Mouse (Mus musculus) hindbrain, embryonic 16.5 days (tissue): Measurements from ENCODE around the gene Ydjc. TPM values are rescaled to one million over a fixed set of nuclear protein-coding genes. Genes with fewer than 3 reads are reported as not detected.

Experiments used
- ATAC-seq: fragments of 200-750 bp; cut with Nextera tagmentation; 2 replicates; pipeline ENCODE4 v1.8.0; 2017; ENCODE audit warnings: moderate TSS enrichment, moderate library complexity
- H3K27ac ChIP-seq: fragments of 300-500 bp; sonication (generic); 2 replicates; pipeline ENCODE4 v1.5.1; 2014; ENCODE audit warnings: low read depth, mild to moderate bottlenecking, control low read depth, low read length, moderate library complexity
- H3K27me3 ChIP-seq: fragments of 300-500 bp; sonication (generic); replicated peaks from 2 replicates; pipeline ENCODE4 v1.6.1; 2014; ENCODE audit warnings: low read length; ENCODE audit not compliant: control insufficient read depth, insufficient read depth
- H3K36me3 ChIP-seq: fragments of 300-500 bp; sonication (generic); 2 replicates; pipeline ENCODE4 v1.6.1; 2014; ENCODE audit warnings: mild to moderate bottlenecking, low read length, moderate library complexity, mixed read lengths; ENCODE audit not compliant: control insufficient read depth, insufficient read depth
- H3K4me1 ChIP-seq: fragments of 300-500 bp; sonication (generic); 2 replicates; pipeline ENCODE4 v1.6.1; 2014; ENCODE audit warnings: low read depth, low read length; ENCODE audit not compliant: control insufficient read depth, insufficient read depth
- H3K4me2 ChIP-seq: fragments of 300-500 bp; sonication (generic); 2 replicates; pipeline ENCODE4 v1.6.1; 2014; ENCODE audit warnings: mild to moderate bottlenecking, low read length, control low read depth, moderate library complexity
- H3K4me3 ChIP-seq: fragments of 300-500 bp; sonication (generic); 2 replicates; pipeline ENCODE4 v1.5.1; 2014; ENCODE audit warnings: mild to moderate bottlenecking, low read length, control low read depth, moderate library complexity
- H3K9ac ChIP-seq: fragments of 300-500 bp; sonication (generic); 2 replicates; pipeline ENCODE4 v1.6.1; 2014; ENCODE audit warnings: low read depth, mild to moderate bottlenecking, control low read depth, low read length, moderate library complexity
- H3K9me3 ChIP-seq: fragments of 300-500 bp; sonication (generic); 2 replicates; pipeline ENCODE4 v1.6.1; 2014; ENCODE audit warnings: mild to moderate bottlenecking, low read length, moderate library complexity; ENCODE audit not compliant: control insufficient read depth
- WGBS: fragments of 180-500 bp; shearing (Covaris S2); extraction: QIAGEN DNeasy Blood & Tissue Kit; methylation state at CpG from one replicate; pipeline ENCODE4 v1.1.7; 2014; 5-methylcytosine and 5-hydroxymethylcytosine counted together
- polyA plus RNA-seq: library from polyadenylated mRNA; unstranded; fragments of >200 nt; fragmentation: Nextera tagmentation; extraction: Ambion mirVana; gene quantifications from 2 replicates; pipeline ENCODE4 v1.2.1, GENCODE M21; 2015

Ydjc gene
- polyA plus RNA-seq, 1 experiment from 2014 or later, result 56.7 TPM

DNA sequence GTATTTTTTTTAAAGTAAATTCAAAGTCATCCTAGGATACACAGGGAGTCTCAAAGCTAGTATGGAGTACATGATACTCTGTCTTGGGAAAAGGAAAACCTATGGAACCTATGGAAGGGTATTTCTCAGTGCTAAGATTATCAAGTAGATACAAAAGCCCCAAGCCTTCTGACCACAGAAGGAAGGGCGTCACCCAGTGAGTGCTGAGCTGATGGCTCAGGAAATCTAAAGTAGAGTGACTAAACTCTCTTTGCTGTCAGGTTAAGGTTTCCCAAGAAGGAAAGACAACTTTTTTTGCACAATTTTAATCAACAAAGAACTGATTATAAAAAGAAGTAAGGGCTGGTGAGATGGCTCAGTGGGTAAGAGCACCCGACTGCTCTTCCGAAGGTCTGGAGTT is 35.3 kb downstream of the Ydjc start:
- Histone ChIP-seq H3K9ac (no peak overlapping the region), H3K4me2 (no peak overlapping the region), H3K36me3 (peaks cover 7% of the 10 kb centered on the region; the same call in 1 of the 2 replicates), H3K27me3 (no peaks in the 10 kb centered on the region), H3K4me3 (no peak overlapping the region), H3K4me1 (no peaks in the 10 kb centered on the region), H3K27ac (no peak overlapping the region), H3K9me3 (no peaks in the 10 kb centered on the region)
- no peak for ATAC-seq
- WGBS, result 94% methylated on average over 3 of the region's 3 CpGs

DNA sequence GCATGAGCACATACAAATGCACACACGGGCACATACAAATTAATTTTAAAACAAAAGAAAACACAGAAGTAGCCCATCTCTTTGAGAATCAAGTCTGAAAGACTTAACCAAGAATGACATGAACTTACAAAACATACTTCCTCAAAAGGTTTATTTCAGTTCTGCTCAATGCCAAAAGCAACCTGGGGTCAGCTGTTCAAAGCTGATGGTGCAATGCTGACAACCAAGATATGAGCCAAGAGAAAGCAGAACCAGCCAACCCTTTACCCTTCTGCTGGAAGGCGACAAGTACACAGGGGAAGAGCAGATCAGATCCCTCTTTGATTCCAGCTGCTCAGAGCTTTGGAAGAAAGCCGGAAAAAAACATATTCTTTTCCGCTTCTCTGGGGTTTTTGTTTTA is 37.0 kb downstream of the Ydjc start:
- no peak for ATAC-seq
- Histone ChIP-seq H3K9ac (no peak overlapping the region), H3K4me3 (no peak overlapping the region), H3K36me3 (0 out of 2 replicates have a peak, but pooled peaks cover 2% of the 10 kb centered on the region), H3K4me1 (no peaks in the 10 kb centered on the region), H3K9me3 (no peaks in the 10 kb centered on the region), H3K4me2 (no peak overlapping the region), H3K27ac (no peak overlapping the region), H3K27me3 (no peaks in the 10 kb centered on the region)
- 87% methylated on average over 4 of the region's 4 CpGs for WGBS

DNA sequence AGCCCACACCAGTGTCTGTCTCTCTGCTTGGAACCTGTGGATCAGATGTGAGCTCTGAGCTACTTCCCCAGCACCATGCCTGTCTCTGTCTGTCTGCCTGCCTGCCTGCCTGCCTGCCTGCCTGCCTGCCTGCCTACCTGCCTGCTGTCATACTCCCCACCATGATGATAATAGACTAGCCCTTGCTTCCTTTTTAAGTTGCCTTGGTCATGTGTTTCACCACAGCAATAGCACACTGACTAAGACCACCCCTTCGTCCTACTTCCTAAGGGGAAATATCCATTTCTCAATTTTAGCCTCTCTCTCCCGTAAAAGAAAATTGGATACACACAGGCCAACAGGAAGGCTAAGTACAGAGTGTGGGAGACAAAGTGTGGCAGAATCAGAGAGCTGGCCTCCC is 37.7 kb downstream of the Ydjc start:
- no peak for ATAC-seq
- Histone ChIP-seq H3K27me3 (no peaks in the 10 kb centered on the region), H3K9me3 (no peaks in the 10 kb centered on the region), H3K9ac (no peak overlapping the region), H3K4me1 (no peaks in the 10 kb centered on the region), H3K4me3 (no peak overlapping the region), H3K27ac (no peak overlapping the region), H3K36me3 (0 out of 2 replicates have a peak, but pooled peaks cover 2% of the 10 kb centered on the region), H3K4me2 (no peak overlapping the region)
- 78% methylated on average over 2 of the region's 2 CpGs for WGBS

DNA sequence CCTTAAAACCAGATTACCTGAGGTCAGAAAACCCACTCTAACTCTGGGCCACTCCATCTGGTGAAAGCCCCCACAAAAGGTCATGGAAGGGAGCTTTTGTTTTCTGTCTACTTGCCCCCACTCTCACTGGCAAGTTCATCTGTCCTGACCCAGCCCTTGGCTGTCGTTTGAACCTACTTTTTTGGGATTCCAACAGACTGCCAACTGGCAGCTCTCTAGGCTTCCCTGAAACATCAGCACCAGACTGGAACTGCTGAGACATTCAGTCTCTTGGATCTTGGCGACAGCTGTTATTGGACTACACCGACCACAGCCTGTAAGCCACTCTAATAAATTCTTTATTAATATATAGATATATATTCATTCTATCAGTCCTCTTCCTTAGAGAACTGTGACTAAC is 38.6 kb downstream of the Ydjc start:
- Histone ChIP-seq H3K4me1 (no peaks in the 10 kb centered on the region), H3K4me3 (no peak overlapping the region), H3K36me3 (0 out of 2 replicates have a peak, but pooled peaks cover 2% of the 10 kb centered on the region), H3K9me3 (no peaks in the 10 kb centered on the region), H3K4me2 (no peak overlapping the region), H3K27ac (no peak overlapping the region), H3K27me3 (no peaks in the 10 kb centered on the region), H3K9ac (no peak overlapping the region)
- ATAC-seq, result no peak
- WGBS, result 77% methylated on average over 3 of the region's 3 CpGs

DNA sequence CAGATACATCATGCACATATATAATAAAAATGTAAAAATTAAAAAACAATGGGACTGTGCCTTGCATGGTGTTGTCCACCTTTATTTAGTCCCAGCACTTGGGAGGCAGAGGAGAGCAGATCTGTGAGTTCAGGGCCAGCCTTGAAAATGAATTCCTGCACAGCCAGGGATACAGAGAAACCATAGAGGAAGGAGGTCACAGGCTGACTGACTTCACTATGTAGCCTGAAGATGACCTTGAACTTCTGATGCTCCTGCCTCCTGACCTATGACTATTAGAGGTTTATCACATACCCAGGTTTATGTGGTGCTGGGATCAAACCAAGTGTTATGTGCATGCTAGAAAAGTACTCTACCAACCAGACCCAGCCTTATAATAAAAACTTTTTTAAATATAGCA is 41.1 kb downstream of the Ydjc start:
- ATAC-seq, result no peak
- no peak overlapping the region for H3K4me3 ChIP-seq
- H3K27me3 ChIP-seq, result no peaks in the 10 kb centered on the region
- H3K36me3 ChIP-seq, result no peaks in the 10 kb centered on the region
- no peaks in the 10 kb centered on the region for H3K9me3 ChIP-seq
- H3K4me1 ChIP-seq, result no peaks in the 10 kb centered on the region
- no peak overlapping the region for H3K27ac ChIP-seq
- H3K9ac ChIP-seq, result no peak overlapping the region
- H3K4me2 ChIP-seq, result no peak overlapping the region

DNA sequence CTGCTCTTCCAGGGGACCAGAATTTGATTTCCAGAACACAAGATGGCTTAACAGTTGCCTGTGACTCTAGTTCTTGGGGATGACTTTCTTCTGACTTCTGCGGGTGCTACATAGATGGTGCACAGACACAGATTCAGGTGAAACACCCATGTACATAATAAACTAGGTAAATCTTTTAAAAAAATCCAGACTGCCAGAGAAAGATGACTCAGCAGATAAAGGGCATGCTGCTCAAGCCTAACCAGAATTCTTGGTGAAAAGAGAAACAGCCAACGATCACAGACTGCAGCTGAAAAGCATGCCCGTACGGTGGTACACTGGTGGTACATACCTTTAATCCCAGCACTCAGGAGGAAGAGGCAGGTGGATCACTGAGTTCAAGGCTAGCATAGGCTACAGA is 49.4 kb downstream of the Ydjc start:
- ATAC-seq, result no peak
- no peaks in the 10 kb centered on the region for H3K9me3 ChIP-seq
- H3K4me1 ChIP-seq, result no peaks in the 10 kb centered on the region
- H3K27me3 ChIP-seq, result no peaks in the 10 kb centered on the region
- no peak overlapping the region for H3K4me2 ChIP-seq
- no peaks in the 10 kb centered on the region for H3K36me3 ChIP-seq
- no peak overlapping the region for H3K27ac ChIP-seq
- 92% methylated on average over 4 of the region's 4 CpGs for WGBS
- no peak overlapping the region for H3K9ac ChIP-seq
- no peak overlapping the region for H3K4me3 ChIP-seq

DNA sequence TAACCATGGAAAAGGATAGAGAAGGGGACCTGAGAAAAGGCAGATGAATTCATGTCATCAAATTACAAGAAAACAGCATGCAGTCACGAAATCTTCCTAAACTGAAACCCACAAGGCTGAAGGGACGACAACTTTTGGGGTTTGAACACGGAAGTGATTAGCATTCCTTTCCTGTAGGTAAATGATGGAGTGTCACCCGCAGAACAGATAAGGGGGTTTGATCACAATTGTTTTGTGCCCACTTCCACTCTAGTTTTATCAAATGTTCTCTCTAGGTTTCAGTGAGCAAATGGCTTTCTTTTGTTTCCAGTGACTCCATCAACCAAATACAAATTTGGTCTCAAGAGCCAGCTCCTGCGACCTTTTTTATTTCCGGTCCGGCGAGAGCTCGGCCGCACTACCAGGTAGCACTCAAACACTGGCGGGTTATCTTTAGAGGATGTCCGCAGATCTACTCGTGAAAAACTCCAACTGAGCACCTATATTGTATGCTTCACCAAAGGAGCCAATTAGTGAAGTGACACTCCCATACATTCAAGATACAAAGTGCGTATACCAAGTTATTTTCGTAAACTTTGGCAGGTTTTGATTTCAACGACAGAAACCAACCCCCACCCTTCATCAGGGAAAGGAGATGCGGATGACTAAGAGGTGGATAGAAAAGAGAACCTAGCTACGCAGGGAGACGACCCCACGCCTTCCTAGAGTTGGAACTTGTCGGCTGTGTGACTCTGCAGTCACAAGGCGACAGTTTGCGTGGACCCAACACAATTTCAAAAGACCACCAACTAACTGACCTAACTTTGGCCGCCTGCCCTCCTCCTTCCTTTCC is 55.9 kb downstream of the Ydjc start:
- Histone ChIP-seq H3K36me3 (no peaks in the 10 kb centered on the region), H3K4me2 (peak overlapping the region; percentile 89), H3K9me3 (no peaks in the 10 kb centered on the region), H3K27ac (peak overlapping the region; percentile 84), H3K4me3 (peak overlapping the region; percentile 96), H3K4me1 (peaks cover 15% of the 10 kb centered on the region), H3K27me3 (no peaks in the 10 kb centered on the region), H3K9ac (peak overlapping the region; percentile 97)
- ATAC-seq, result peak; percentile 24
- WGBS, result 8% methylated on average over 24 of the region's 24 CpGs

DNA sequence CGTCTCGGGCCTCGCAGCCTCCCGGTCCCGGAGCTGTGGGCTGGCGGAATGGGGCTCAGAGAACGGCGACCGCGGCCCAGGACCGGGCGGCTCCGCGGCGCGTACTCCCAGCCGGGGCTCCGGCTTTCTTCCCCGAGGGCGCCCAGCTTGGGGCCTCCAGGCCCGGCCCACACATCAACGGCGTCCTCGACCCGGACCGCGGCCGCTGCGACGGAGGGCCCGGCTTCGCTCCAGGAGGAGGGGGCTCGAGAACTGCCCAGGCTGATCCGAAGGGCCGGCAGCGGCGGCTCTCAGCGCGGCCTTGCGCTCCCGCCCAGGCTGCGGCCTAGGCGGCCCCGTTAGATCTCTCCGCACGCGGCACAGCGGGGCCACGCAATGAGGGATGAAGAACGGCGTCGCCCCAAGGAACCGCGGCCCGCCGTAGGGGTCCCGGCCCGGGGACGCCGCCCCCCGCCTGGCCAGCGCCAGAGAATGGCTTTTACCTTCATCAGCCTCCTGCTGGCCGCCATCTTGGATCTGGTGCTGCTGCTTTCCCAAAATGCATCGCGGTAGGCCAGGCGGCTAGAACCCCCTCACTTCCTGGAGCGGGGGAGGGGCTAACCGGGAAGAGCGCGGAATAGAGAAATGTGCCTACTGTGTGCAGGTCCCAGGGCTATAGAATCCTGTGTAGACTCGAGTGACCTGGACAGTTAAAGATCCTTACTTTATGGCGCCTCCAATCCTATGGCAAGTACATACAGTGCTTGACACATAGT is 56.7 kb downstream of the Ydjc start:
- Histone ChIP-seq H3K4me3 (peak overlapping the region; percentile 96), H3K27me3 (0 out of 2 replicates have a peak, but pooled peaks cover 1% of the 10 kb centered on the region), H3K4me2 (peak overlapping the region; percentile 89), H3K9me3 (no peaks in the 10 kb centered on the region), H3K27ac (peak overlapping the region; percentile 84), H3K36me3 (no peaks in the 10 kb centered on the region), H3K9ac (peak overlapping the region; percentile 97), H3K4me1 (peaks cover 15% of the 10 kb centered on the region)
- WGBS, result under 1% methylated on average over 55 of the region's 72 CpGs
- ATAC-seq, result peak; percentile 88

DNA sequence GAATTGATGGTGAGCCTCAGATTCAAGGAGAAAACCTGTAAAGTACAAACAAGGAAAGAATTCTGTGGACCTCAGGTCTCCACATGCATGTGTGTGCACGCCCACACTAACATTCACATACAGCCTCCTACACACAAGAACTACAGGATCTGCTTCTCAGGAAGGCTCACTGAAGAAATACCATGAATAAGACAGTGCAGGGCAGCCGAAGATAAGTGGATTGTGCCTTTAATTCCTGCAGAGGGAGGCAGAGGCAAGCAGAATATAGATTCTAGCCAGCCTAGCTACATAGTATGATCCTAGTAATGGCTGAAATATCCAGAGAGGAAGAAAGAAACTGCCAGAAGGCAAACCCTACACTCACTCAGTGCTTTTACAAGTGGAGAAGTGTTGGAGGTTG is 57.6 kb downstream of the Ydjc start:
- Histone ChIP-seq H3K4me2 (no peak overlapping the region), H3K4me3 (no peak overlapping the region)

More for the DNA sequence above, 57.6 kb downstream of the Ydjc start:
- ATAC-seq, result peak; percentile 59
- 54% methylated on average over 2 of the region's 2 CpGs for WGBS
- H3K9ac ChIP-seq, result no peak overlapping the region
- H3K36me3 ChIP-seq, result no peaks in the 10 kb centered on the region
- H3K27me3 ChIP-seq, result 0 out of 2 replicates have a peak, but pooled peaks cover 2% of the 10 kb centered on the region
- peaks cover 15% of the 10 kb centered on the region for H3K4me1 ChIP-seq
- no peak overlapping the region for H3K27ac ChIP-seq
- H3K9me3 ChIP-seq, result no peaks in the 10 kb centered on the region
